Mouse (Mus musculus) embryonic facial prominence, embryonic 14.5 days (tissue): ENCODE results near the gene Ldhc. TPM values are rescaled to one million over a fixed set of nuclear protein-coding genes. Genes with fewer than 3 reads are reported as not detected.
A peak's percentile ranks its signal among the peaks of the same experiment; 100 is the strongest.

Experiments
- ATAC-seq: fragments of 200-750 bp; cut with Nextera tagmentation; 2 replicates; pipeline ENCODE4 v1.8.0; 2017; ENCODE audit warnings: low read depth, moderate number of reproducible peaks, moderate TSS enrichment
- DNase-seq: peaks from one replicate; pipeline ENCODE4 v3.0.0-alpha.2; 2015; ENCODE audit warnings: low spot score
- H3K27ac ChIP-seq: fragments of 300-500 bp; sonication (generic); replicated peaks from 2 replicates; pipeline ENCODE4 v1.5.1; 2014; ENCODE audit warnings: low read depth, mild to moderate bottlenecking, low read length, moderate library complexity
- H3K27me3 ChIP-seq: fragments of 300-500 bp; sonication (generic); replicated peaks from 2 replicates; pipeline ENCODE4 v1.6.1; 2014; ENCODE audit warnings: low read length; ENCODE audit not compliant: control insufficient read depth, insufficient read depth
- H3K36me3 ChIP-seq: fragments of 300-500 bp; sonication (generic); 2 replicates; pipeline ENCODE4 v1.6.1; 2014; ENCODE audit warnings: low read length, mixed read lengths; ENCODE audit not compliant: control insufficient read depth, insufficient read depth
- H3K4me1 ChIP-seq: fragments of 300-500 bp; sonication (generic); 2 replicates; pipeline ENCODE4 v1.6.1; 2014; ENCODE audit warnings: antibody characterized with exemption, low read length; ENCODE audit not compliant: control insufficient read depth, insufficient read depth
- H3K4me2 ChIP-seq: fragments of 300-500 bp; sonication (generic); 2 replicates; pipeline ENCODE4 v1.6.1; 2014; ENCODE audit warnings: low read depth, mild to moderate bottlenecking, low read length, moderate library complexity, mixed read lengths
- H3K4me3 ChIP-seq: fragments of 300-500 bp; sonication (generic); 2 replicates; pipeline ENCODE4 v1.5.1; 2014; ENCODE audit warnings: low read depth, mild to moderate bottlenecking, low read length
- H3K9ac ChIP-seq: fragments of 300-500 bp; sonication (generic); 2 replicates; pipeline ENCODE4 v1.6.1; 2014; ENCODE audit warnings: low read depth, mild to moderate bottlenecking, low read length, moderate library complexity, mixed read lengths
- H3K9me3 ChIP-seq: fragments of 300-500 bp; sonication (generic); 2 replicates; pipeline ENCODE4 v1.6.1; 2016; ENCODE audit warnings: low read length; ENCODE audit not compliant: control insufficient read depth
- WGBS: fragments of 180-500 bp; shearing (Covaris S2); extraction: QIAGEN DNeasy Blood & Tissue Kit; methylation state at CpG from one replicate; pipeline ENCODE4 v1.1.7; 2014; 5-methylcytosine and 5-hydroxymethylcytosine counted together
- polyA plus RNA-seq: library from polyadenylated mRNA; unstranded; fragments of >200 nt; fragmentation: Nextera tagmentation; extraction: Ambion mirVana; gene quantifications from 2 replicates; pipeline ENCODE4 v1.2.1, GENCODE M21; 2014

The Ldhc gene
- polyA plus RNA-seq, 1 experiment from 2014 or later = 0.26 TPM

GRCm38 (mm10) chr7:46916376-46916775 is 55.4 kb downstream of the Ldhc start:
- no peak overlapping the region for H3K9ac ChIP-seq
- H3K27ac ChIP-seq = no peak overlapping the region
- peaks cover 31% of the 10 kb centered on the region for H3K36me3 ChIP-seq
- no peaks in the 10 kb centered on the region for H3K9me3 ChIP-seq
- H3K27me3 ChIP-seq = no peaks in the 10 kb centered on the region
- ATAC-seq (no peak), DNase-seq (no peak)
- 88% methylated on average over 3 of the region's 3 CpGs for WGBS
- no peak overlapping the region for H3K4me3 ChIP-seq
- peaks cover 15% of the 10 kb centered on the region for H3K4me1 ChIP-seq
- H3K4me2 ChIP-seq = no peak overlapping the region

GRCm38 (mm10) chr7:46918678-46919371 is 57.8 kb downstream of the Ldhc start:
- Histone ChIP-seq H3K9me3 (no peaks in the 10 kb centered on the region), H3K4me3 (peak overlapping the region; percentile 94), H3K27me3 (no peaks in the 10 kb centered on the region), H3K27ac (peak overlapping the region; percentile 97), H3K36me3 (peaks cover 15% of the 10 kb centered on the region), H3K9ac (peak overlapping the region; percentile 98), H3K4me1 (peaks cover 15% of the 10 kb centered on the region), H3K4me2 (peak overlapping the region; percentile 85)
- peak; percentile 53 for DNase-seq
- WGBS = 15% methylated on average over 13 of the region's 13 CpGs
- ATAC-seq = no peak

- peaks cover 8% of the 10 kb centered on the region for H3K36me3 ChIP-seq
- WGBS = 0% methylated on average over 23 of the region's 75 CpGs
- ATAC-seq (peak; percentile 96), DNase-seq (peak; percentile 94)
- H3K4me1 ChIP-seq = peaks cover 15% of the 10 kb centered on the region
- no peaks in the 10 kb centered on the region for H3K27me3 ChIP-seq
- no peaks in the 10 kb centered on the region for H3K9me3 ChIP-seq
- peak within 1 kb of the TSS; percentile 98 for H3K9ac ChIP-seq
- peak within 1 kb of the TSS; percentile 85 for H3K4me2 ChIP-seq
- peak within 1 kb of the TSS; percentile 97 for H3K27ac ChIP-seq
- H3K4me3 ChIP-seq = peak within 1 kb of the TSS; percentile 94
Observed at GRCm38 (mm10) chr7:46919551-46920176, 58.7 kb downstream of the Ldhc start, which contains the start of gene Tsg101. Gene Tsg101 (minus strand): TSS chr7:46919969.

GRCm38 (mm10) chr7:46922075-46922474 is 61.1 kb downstream of the Ldhc start:
- no peak overlapping the region for H3K4me2 ChIP-seq
- H3K27ac ChIP-seq = no peak overlapping the region
- peaks cover 15% of the 10 kb centered on the region for H3K4me1 ChIP-seq
- DNase-seq (no peak), ATAC-seq (no peak)
- no peak overlapping the region for H3K4me3 ChIP-seq
- H3K36me3 ChIP-seq = 0 out of 2 replicates have a peak, but pooled peaks cover 8% of the 10 kb centered on the region
- H3K9me3 ChIP-seq = no peaks in the 10 kb centered on the region
- H3K9ac ChIP-seq = no peak overlapping the region
- no peaks in the 10 kb centered on the region for H3K27me3 ChIP-seq
- WGBS = 67% methylated on average over 4 of the region's 4 CpGs

Other genes starting within 250 kb of the Ldhc start
- 12.3 and 14.3 TPM in 2 replicates for gene Sergef, start 221.4 kb upstream of the Ldhc start, polyA plus RNA-seq
- 0.83 and 1.9 TPM in 2 replicates for gene Tph1, start 188.7 kb upstream of the Ldhc start, polyA plus RNA-seq
- gene Saal1, start 150.5 kb upstream of the Ldhc start, polyA plus RNA-seq = 26.8 and 31.5 TPM in 2 replicates
- 0.61 TPM in 1 of 2 replicates, not detected in the other for gene Saa3, start 145.5 kb upstream of the Ldhc start, polyA plus RNA-seq
- gene Saa4, start 128.6 kb upstream of the Ldhc start, polyA plus RNA-seq = not detected in 2 replicates
- 0.51 TPM in 1 of 2 replicates, not detected in the other for gene Saa1, start 118.2 kb upstream of the Ldhc start, polyA plus RNA-seq
- not detected in 2 replicates for gene Saa2, start 109.4 kb upstream of the Ldhc start, polyA plus RNA-seq
- gene Hps5, start 65.1 kb upstream of the Ldhc start, polyA plus RNA-seq = 16.2 and 17.3 TPM in 2 replicates
- gene Gtf2h1, start 65.1 kb upstream of the Ldhc start, polyA plus RNA-seq = 51.2 and 56.7 TPM in 2 replicates
- gene Ldha, start 19.7 kb upstream of the Ldhc start, polyA plus RNA-seq = 1,559 and 1,681 TPM in 2 replicates
- gene Tsg101, start 58.8 kb downstream of the Ldhc start, polyA plus RNA-seq = 174 and 178 TPM in 2 replicates
- gene Uevld, start 97.3 kb downstream of the Ldhc start, polyA plus RNA-seq = 9.7 and 11.0 TPM in 2 replicates
- not detected in 2 replicates for gene Gm9999, start 122.4 kb downstream of the Ldhc start, polyA plus RNA-seq
- 22.1 and 23.1 TPM in 2 replicates for gene Spty2d1, start 147.2 kb downstream of the Ldhc start, polyA plus RNA-seq
- 19.6 and 25.9 TPM in 2 replicates for gene Tmem86a, start 189.4 kb downstream of the Ldhc start, polyA plus RNA-seq